Mouse (Mus musculus) brain, embryonic 14.5 days (tissue): ENCODE results near the gene Cfap43. TPM values are rescaled to one million over a fixed set of nuclear protein-coding genes. Genes with fewer than 3 reads are reported as not detected.

ENCODE experiments used
- DNase-seq: peaks from one replicate; pipeline ENCODE4 v3.0.0-alpha.2; 2011; ENCODE audit warnings: low read depth
- CTCF ChIP-seq: fragments of 200-500 bp; IDR thresholded peaks from 2 replicates; pipeline ENCODE4 v1.5.1; 2012; ENCODE audit warnings: inconsistent platforms, mild to moderate bottlenecking, moderate library complexity, borderline replicate concordance; ENCODE audit not compliant: insufficient read depth, insufficient read length; ENCODE audit errors: extremely low read depth
- POLR2A ChIP-seq: fragments of 200-500 bp; IDR thresholded peaks from 2 replicates; pipeline ENCODE4 v1.6.1; 2012; ENCODE audit warnings: mild to moderate bottlenecking, inconsistent platforms, borderline replicate concordance; ENCODE audit not compliant: poor library complexity, insufficient read depth, insufficient read length, severe bottlenecking; ENCODE audit errors: extremely low read depth
- polyA plus RNA-seq: library from polyadenylated mRNA; depleted of rRNA; stranded (reverse); fragments of >200 nt; gene quantifications from 2 replicates; pipeline ENCODE4 v1.2.3, GENCODE M21; 2012

Cfap43 gene
- polyA plus RNA-seq, 1 experiment = 2.6 TPM

DNA sequence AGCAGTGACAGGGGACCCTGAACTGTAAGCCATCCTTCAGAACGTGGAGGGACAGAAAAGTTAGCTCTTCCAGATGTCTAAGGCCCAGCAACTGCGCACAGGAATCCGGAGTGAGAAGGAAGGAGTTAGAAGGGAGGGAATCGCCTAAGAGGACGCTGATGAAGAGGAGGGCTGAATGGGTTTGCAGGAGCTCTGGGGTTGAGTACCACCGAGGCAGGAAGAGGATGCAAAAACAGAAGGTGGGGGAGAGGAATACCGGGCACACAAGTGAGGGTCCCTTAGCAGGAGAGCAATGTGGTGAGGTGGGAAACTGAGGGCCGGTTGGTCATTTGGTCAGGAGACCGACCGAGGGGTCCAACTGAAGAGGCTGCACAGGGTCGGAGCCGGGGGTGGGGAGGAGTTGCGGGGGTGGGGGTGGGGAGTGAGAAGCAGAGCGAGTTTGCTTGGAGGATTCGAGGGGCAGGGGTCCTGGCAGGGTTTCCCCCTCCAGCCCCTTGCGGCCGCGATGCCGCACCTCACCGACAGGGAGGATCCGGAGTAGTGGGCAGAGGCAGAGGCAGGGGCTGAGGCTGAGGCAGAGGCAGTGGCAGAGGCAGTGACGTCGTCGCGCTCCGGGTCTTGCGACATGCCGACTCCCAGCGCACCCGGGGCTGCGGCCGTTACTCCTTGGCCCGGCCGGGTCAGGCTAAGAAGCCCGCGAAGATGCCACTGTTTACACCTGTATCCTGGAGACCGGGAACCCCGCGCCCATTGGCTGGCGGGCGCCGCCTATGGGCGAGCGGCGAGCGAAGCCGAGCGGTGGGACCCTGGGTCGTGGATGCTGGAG lies 82.2 kb downstream of the Cfap43 start:
- DNase-seq = peak; percentile 80
- TF ChIP-seq CTCF (peak; percentile 56), POLR2A (no peak)

DNA sequence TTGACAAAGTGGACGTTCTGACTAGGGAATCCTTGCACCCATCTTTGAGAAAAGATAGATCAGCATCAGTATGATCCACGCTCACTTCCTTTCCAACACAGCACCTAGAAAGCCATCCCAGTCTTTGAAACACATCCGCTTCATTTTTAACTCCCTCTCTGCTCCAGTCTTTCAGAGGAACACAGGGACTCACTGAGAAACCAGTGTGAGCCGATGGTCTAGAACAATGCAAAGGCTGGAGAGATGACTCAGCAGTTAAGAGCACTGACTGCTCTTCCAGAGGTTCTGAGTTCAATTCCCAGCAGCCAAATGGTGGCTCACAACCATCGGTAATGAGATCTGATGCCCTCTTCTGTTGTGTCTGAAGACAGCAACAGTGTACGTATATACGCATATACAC lies 83.3 kb downstream of the Cfap43 start:
- TF ChIP-seq CTCF (no peak), POLR2A (no peak)

GRCm38 (mm10) chr19:47834614-47835013 lies 84.5 kb downstream of the Cfap43 start:
- no peak for DNase-seq
- TF ChIP-seq POLR2A = no peak
- TF ChIP-seq CTCF = no peak

More for the DNA sequence above, 83.3 kb downstream of the Cfap43 start:
- DNase-seq = no peak

GRCm38 (mm10) chr19:47832316-47832715 lies 86.8 kb downstream of the Cfap43 start:
- TF ChIP-seq POLR2A (no peak), CTCF (no peak)
- no peak for DNase-seq

GRCm38 (mm10) chr19:47831111-47831510 lies 88.0 kb downstream of the Cfap43 start:
- no peak for DNase-seq
- TF ChIP-seq POLR2A (no peak), CTCF (no peak)

DNA sequence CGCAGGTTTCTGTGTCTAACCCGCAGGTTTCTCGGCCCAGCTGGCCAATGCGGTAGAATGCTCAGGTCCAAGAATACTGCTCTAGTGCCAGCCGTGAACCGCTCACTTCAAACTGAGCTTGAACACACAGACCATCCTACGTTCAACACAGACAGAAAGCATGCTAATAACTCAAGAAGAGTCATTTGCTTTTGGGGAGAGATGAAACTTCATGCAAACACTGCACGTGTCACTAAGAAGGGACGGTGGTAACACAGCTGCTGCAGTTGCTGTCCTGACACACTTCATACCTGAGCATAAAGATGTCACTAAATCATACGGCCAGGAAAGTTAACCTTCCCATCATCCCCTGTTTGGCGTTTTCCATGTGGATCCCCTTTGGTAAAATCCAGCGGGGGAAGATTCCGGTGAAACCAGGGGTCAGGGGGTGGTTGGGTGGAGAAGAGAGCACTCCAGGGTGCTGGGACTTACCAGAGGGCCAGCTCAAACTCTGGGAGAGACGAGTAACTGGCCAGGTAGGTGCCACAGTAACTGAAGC lies 89.1 kb downstream of the Cfap43 start:
- TF ChIP-seq POLR2A (no peak), CTCF (no peak)
- DNase-seq = no peak

DNA sequence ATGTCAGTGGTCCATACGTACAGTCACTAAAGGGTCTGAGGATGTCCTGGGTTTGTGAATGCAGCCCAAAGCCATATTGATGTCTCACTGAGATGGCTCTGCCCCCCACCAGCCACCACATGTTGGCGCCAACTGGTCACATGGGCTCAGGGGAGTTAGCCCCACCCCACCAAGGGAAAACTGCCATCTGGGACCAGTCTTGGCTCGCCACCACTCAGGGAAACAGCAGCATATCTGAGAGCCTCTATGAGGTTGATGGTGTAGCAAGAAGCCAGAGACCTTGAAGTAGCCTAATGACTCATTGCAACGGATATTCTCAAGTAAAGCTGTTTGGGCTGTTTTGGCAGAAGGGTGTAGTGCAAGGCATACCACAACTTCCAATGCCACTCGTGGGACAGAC lies 95.1 kb downstream of the Cfap43 start:
- no peak for TF ChIP-seq CTCF
- no peak for TF ChIP-seq POLR2A
- no peak for DNase-seq

GRCm38 (mm10) chr19:47822143-47822796 lies 96.8 kb downstream of the Cfap43 start:
- peak; percentile 68 for DNase-seq
- TF ChIP-seq CTCF (no peak), POLR2A (no peak)

- TF ChIP-seq POLR2A = no peak
- TF ChIP-seq CTCF = no peak
- DNase-seq = no peak
Observed at GRCm38 (mm10) chr19:47821494-47821872, 97.6 kb downstream of the Cfap43 start.

- DNase-seq = peak; percentile 87
- TF ChIP-seq CTCF = peak; percentile 85
- TF ChIP-seq POLR2A = no peak
Observed at GRCm38 (mm10) chr19:47820832-47821493, 98.1 kb downstream of the Cfap43 start.

DNA sequence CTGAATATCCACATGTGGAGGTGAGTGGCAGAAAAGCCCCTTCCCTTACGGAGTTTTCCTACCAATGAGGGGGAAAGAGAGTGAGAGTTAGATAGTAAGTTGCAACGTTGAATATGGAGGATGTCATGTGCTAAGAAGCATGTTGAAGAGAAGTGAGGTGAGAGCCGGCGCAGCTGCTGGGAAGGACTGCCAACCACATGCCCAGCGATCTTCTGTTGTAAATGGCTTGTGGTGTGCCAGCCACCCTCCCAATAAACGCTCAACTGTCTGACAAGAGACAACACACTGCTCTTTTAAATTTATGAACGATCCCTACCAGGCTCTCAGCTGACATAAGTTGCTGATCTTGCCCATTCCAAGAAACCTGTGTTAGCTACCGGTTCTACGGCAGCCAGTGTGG lies 101.4 kb downstream of the Cfap43 start:
- DNase-seq = peak; percentile 72

More for the DNA sequence above, 101.4 kb downstream of the Cfap43 start:
- TF ChIP-seq POLR2A (no peak), CTCF (no peak)
